Mouse (Mus musculus) gastrocnemius, postnatal 36 days (tissue): ENCODE data around the gene Cyp27b1. TPM values are rescaled to one million over a fixed set of nuclear protein-coding genes. Genes with fewer than 3 reads are reported as not detected.
"Not testable (repeated sequence)": the region's sequence is repeated elsewhere in the genome, so short reads cannot be mapped to it uniquely, and the experiment has no call there.

Experiments used
- DNase-seq, 2 experiments: peaks; one replicate each; pipeline ENCODE4 v3.0.0; 2022
- intact Hi-C: fragments of 180-260 bp; cut with DNase I; formaldehyde crosslinking; loops from one replicate; pipeline ENCODE4 v1.15.1; 2025
- total RNA-seq, 2 experiments: library from RNA; stranded (reverse); gene quantifications; 2 replicates each; pipeline ENCODE4 v1.2.3; 2021

Gene Cyp27b1
- total RNA-seq, 2 experiments from 2014 or later = 0.10 to 0.15 TPM

DNA sequence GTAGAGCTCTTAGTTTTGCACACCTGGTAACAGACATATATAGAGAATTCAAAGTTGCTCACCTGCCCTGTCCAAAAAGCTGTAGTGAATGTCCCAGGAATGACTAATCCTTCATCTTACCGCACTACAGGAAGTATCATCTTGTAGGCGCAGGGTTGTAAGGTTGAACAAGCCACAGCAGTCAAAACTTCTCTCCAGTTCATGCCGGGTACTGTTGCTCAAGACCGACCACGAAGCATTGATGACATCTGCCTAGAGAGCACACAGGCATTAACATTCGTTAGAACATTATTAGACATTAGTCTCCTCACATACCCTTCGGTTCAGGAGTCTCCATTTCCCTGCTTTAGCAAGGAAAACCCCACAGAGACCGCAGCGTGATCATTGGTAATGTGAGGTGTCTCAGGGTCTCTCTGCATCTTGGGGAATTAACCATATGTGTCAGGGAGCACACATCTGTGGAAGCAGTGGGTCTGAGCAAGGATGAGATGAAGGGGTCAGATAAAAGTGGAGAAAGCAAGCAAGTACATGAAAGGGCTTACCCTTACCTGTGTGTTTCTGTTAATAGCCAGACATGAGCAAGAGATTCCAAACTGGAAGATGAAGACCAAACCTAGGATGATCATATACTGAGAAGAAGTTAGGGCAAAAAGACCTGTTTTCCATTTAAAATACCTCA is 20.4 kb downstream of the Cyp27b1 start:
- intact Hi-C loops = no loop called here
- no peak for DNase-seq

DNA sequence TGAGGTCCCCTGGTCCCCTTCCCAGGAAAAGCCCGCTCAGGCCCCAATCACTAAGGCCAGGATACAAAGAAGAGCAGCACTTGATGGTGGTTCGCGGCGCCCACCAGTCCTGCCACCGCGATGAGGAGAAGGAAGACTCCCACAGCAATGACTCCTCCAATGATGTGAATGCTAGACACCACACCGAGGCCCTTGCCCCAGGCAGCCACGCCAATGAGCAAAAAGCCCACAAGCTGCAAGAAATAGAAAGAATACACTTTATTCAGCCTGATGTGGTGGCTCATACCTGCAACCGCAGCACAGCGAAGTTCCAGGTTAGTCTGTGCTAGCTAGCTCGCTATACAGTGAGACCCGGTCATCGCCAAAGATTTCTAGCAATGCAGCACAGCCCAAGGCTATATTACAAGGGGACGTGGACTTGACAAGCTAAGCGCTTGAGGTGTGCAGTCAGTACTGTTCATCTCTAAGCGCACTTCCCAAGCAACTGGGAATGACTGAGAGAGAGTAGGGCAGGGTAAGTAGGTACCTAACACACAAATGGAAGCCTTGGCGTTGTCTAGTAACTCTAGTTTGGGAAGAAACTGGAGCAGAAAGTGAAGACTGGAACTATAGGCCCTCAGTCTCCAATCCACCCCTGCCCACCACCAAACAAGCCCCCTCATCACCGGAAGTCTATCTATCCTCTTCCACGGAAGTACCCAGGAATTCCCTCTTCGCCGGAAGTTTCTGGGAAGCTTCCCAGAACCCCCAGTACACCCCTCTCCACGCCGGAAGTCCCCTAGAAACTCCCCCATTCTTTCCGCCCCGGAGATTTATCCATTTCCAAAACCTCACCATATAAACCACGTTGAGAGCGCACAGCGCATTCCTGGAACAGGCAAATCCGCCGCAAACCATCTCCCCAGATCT is 21.5 kb downstream of the Cyp27b1 start:
- intact Hi-C loops = no loop called here
- DNase-seq = no peak

DNA sequence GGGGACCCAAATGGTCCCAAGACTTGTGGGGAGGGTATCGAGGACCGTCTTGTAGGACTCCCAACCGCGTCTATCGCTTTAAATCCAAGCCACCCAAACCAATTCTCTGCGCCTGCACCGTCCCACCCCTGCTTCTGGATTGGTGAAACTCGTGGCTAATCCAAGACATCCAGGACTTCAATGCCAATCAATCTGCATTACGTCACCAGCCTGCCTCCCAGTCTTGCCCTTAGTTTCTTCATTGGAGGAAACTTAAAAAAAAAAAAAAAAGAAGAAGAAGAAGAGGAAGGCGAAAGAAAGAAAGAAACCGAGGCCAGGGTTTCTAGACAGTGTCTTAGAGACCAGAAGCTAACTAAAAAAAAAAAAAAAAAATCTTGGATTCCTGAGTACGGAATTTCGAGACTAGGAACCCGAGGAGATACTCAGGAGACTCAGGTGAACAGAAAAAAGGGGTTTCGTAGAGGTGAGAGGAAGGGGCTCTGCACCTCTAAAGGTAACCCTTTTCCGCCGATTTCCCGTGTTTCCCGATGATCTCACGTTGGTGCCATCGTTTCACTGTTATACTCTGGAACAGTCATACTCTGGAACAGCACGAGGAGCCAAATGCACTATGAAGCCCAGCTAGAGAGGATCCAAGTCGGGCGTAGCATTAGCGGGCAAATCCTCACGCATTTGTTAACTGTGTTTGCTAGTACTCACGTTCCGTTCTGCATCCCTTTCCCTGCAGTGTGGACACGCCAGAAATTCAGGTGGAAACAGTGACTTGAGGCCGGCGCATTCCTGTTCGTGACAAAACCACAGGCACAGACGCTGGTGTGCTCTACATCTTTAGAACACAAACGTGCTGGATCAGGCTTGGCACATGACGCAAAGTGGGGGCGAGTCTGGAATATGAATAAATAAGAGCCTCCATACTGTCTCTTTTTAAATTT is 22.4 kb downstream of the Cyp27b1 start, which contains the start of gene Tspan31:
TSS of gene Tspan31 (minus strand) at position 75 of the 932 bp plus-strand sequence.
- DNase-seq = peak; percentile 74 to 88
- intact Hi-C loops = no loop called here

DNA sequence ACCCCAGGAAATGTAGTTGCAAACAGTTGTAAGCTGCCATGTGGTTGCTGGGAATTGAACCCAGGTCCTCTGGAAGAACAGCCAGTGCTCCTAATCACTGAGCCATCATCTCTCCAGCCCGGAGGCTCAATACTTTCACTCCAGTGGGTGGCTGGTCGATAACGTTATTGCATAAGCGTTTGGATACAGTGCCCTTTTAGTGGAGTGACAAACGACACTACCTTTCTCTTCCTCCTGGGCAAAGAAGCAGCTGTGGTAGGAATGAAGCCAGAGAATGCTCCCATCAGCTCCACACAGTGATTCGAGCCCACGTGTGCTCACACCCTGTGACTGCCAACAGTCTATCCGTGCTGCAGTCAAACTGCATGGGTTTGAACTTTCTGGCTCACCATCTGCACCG is 23.2 kb downstream of the Cyp27b1 start:
- DNase-seq = no peak
- intact Hi-C loops = no loop called here

DNA sequence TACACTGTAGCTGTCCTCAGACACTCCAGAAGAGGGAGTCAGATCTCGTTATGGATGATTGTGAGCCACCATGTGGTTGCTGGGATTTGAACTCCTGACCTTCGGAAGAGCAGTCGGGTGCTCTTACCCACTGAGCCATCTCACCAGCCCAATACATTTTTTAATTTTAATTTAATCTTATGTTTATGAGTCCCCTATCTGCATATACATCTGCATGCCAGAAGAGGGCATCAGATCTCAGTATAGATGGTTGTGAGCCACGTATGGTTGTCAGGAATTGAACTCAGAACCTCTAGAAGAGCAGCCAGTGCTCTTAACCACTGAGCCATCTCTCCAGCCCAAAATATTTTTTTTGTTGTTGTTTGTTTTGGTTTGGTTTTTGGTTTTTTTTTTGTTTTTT is 24.2 kb downstream of the Cyp27b1 start:
- DNase-seq, intact Hi-C loops: not testable (repeated sequence)

DNA sequence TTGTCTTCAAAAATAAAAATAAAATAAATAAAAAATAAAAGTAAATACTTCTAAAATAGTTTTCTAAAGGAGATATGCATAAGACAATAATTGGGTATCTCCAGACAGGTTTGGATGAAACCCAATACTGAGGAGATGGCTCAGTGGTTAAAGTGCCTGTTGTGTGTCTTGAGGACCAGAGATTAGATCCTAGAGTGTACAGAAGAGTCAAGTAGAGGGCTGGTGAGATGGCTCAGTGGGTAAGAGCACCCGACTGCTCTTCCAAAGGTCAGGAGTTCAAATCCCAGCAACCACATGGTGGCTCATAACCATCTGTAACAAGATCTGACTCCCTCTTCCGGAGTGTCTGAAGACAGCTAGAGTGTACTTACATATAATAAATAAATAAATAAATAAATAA is 24.9 kb downstream of the Cyp27b1 start:
- DNase-seq, intact Hi-C loops: not testable (repeated sequence)

DNA sequence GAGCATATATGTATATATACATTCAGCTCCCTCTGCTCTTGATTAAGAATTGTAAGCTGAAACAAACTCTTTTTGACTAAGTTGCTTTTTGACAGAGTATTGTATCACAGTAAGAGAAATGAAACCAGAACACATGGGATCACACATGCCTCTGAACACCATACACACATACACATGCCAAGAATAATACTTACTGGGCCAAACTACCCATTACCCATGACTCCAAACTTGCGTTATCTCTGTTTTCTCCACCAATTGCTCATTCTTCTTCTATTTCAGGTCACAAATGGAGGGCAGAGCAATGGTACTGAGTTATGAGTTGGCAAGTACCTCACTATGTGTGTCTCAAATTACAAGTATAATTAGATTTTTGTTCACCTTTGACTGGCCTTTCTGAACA is 25.9 kb downstream of the Cyp27b1 start:
- no peak for DNase-seq
- intact Hi-C loops = no loop called here

DNA sequence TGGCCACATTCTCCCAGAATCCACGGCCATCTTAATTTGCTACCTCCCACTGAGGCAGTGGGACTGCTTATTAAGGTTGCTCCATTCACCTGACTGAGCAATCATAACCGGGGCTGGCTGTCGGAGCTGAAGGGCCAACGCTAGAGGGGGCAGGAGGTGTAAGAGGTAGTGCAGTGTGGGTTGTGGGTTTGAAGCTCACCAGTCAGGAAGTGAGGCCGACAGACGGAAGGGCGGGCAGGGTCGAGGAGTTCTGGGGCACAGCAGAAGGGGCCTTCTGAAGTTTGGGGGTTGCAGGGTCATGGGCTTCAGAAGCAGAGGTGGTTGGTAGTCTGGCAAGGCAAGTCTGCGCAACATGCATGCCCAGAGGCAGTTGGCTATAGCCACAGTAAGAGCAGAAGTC is 27.0 kb downstream of the Cyp27b1 start, which contains the start of gene Agap2:
TSS of gene Agap2 (plus strand) at position 205 of the 400 bp plus-strand sequence.
- intact Hi-C loops = no loop called here
- DNase-seq = no peak

DNA sequence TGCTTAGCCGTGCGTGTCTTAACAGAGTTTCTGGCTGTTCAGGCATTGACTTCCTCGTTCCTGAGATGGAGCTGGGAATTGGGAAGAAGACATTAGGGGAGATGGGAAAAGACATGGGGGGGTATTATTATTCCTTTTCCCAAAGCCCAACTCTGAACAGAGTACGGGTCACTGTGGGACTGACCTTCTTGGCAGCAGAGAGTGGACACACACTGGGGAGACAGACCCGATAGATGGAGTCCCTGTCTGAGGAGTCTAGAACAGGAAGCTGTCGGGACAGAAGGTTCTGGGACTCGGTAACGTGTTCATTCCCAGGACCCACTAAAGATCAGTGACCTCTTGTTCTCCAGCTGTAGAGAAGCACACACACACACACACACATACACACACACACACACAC is 27.6 kb downstream of the Cyp27b1 start:
- intact Hi-C loops = no loop called here
- no peak for DNase-seq

DNA sequence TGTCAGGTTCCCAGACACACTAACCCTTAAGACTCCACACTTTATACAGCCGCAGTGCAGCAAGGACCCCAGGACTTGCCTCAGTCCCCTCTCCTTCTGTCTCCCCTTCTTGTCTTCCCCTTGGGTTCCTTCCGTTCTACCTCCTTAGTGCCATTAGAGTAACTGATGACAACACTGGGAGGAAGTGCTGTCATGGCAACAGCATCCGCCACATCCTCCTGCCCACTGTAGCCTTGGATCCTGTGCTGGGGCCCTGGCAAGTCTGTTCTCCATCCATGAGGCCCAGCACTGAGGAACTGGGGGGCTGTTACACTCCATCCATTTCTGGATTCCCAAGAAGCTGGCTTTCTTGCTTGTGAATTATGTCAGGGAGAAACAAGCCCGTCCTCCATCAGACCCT is 28.0 kb downstream of the Cyp27b1 start:
- no peak for DNase-seq
- intact Hi-C loops = no loop called here

DNA sequence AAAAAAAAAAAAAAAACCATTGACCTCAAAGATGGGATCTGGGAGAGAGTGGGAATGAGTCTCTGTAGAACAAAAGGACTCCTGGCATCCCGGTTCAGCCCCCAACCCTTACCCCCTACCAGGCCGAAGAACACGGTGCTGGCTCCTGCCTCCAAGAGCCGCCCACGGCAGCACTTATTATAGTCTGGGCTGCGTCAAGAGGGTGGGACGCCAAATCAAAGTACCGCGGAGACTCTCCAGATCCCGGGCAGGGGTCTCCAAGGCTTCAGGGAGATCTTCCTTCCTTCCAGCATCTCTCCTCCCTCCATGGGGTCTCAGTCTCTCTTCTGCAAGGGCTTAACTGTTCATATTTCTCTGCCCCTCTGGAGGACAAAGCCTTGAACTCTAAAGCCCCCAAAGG is 29.5 kb downstream of the Cyp27b1 start:
- intact Hi-C loops = no loop called here
- no peak for DNase-seq

DNA sequence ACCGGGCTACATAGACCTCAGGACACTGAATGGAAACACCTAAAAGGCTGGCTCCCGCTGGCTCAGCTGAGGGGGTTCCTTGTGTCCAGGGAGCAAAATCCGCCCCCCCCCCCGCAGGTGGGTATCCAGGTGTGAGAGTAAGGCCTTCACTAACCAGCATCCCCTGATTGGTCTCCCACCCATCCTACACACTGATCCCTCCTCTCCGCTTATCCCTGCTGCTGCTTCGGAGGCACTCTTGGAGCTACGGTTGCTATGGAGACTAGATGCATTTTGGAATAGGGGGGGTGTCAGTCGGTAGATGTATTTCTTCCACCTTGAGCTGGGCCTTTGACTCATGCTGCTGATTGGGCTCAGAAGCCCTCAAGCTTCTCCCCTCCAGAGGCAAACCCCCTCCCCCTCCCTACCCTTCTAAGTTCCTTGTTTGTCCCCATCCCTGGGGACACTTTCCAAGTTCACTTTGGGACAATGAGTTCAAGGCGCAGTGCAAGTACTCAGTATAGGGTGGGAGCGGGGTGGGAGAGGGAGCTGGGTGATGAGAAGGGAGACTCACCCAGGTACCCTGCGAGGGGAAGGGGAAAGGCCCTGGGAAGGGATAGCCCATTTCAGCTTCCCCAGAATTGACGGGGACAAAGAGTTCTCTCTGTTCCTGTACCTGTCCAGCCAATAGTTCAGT is 30.1 kb downstream of the Cyp27b1 start:
- intact Hi-C loops = no loop called here
- DNase-seq = no peak

DNA sequence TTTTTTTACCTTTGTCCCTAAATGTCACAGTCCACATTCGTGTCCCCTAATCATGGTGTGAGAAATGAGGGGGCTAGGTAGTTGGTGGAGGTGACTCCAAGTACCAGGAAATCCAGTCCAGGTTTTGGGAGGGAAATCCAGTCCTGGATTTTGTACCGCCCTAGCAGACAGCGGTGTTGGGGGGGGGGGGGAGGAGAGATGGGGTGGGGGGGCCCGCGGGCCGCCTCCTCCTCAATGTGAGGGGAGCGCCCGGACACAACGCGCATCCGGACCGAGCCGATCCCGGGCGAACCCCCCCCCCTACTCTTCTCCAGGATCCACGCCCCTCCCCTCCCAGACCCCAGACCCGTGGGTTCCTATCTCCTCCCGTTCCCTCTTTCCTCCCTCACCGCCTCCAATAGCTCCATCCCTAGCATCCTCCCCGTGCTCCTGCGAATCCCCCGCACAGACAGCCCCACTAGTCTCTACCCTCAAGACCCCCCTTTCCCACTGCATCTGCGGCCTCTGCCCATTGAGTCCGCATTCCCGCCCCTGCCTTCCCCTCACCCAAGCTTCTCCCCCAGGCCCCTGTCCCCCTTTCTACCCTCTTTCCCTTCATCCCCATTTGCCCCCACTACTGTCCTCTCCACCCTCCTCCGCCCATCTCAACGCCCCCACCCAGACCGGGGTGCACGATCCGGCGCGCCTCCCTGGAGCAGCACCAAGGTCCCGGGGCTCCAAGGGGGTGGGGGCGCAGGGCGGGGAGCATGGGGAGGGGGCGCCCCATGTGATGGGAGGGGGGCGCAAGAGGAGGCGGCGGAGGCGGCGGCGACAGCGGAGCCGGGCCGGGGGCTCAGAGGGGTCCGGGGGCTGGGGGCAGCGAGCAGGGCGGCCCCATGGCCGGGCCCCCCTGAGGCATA is 30.9 kb downstream of the Cyp27b1 start:
- DNase-seq = no peak
- intact Hi-C loops = no loop called here

DNA sequence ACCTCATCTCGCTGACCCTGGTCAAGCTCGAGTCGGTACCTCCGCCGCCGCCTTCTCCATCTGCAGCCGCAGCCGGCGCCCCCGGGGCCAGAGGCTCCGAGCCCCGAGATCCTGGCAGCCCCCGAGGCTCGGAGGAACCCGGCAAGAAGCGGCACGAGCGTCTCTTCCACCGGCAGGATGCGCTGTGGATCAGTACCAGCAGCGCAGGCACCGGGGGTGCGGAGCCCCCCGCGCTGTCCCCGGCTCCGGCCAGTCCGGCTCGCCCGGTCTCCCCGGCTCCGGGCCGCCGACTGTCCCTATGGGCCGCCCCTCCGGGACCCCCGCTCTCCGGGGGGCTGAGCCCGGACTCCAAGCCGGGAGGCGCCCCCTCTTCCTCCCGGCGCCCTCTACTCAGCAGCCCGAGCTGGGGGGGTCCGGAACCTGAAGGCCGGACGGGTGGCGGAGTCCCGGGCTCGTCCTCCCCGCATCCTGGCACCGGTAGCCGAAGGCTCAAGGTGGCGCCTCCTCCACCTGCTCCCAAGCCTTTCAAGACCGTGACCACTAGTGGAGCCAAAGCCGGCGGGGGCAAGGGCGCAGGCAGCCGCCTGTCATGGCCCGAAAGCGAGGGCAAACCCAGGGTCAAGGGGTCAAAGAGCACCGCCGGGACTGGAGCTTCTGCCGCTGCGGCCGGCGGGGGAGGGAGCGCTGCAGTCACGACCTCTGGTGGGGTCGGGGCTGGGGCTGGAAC is 31.8 kb downstream of the Cyp27b1 start:
- intact Hi-C loops = no loop called here
- DNase-seq = no peak

DNA sequence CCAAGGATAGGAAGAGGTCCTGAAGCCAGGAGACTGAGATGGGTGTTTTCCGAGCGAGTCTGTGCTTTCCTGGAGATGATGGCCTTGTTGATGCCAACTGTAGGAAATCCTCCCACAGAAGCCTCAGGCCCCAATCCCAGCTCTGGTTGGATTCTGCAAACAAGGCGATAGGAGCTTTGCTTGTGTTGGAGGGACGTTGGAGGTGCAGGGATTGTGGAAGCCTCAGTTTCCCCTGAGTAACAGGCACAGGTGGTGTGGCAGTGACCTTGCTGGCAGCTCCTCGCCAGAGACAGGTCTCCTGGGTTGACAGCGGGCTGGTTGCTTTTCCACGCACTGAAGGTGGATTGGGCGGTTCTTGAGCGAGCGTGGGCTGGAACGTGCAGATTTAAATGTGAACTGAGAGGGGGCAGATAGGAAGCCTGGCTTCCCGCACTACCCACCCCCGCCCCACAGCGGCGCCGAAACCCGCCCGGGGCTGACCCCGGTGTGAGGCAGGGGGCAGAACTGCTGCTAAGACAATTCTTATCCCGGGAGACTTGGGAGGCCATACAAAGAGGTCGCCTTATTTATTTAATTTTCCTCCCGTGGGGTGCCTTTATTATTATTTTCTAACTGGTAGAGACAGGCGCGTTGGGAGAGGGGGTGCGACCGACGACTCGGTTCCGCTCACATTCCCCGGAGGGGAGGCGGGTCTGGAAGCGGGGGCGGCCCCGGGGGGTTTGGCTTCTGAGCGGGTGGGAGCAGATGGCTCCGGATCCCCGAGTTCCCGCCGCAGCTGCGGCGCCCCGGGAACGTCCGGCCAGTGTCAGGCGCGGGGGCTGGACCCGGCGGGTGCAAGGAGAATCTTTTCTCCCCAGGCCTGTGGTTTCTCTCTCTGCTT is 33.1 kb downstream of the Cyp27b1 start:
- peak in 1 of 2 experiments; percentile 62 for DNase-seq
- intact Hi-C loops = no loop called here

DNA sequence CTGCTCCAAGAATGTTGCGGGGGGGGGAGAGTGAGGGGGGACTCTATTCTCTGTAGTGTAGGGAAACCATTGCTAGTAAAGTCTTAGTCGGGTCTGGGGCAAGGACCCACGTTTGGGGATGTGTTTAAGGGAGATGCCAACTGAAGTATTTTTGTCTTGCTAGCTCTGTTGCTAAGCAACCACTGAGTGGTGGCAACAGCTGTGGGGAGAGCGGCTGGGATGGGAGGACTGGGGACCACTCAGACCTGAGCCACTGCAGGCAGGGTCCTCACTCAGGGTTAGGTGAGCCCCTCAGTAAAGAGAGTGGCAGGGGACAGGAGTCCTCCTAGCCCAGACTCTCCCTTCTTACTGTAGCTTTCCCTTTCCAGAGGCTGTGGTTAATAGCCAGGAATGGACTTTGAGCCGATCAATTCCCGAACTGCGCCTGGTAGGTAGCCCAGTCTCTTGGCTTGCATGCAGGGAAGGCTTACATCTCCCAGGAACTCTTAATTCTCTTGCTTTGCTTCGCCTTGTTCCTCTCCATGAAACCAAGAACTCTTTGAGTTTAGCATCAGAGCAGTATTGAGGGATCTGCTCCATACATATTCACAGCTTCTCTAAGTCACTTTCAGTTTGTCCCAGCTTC is 34.1 kb downstream of the Cyp27b1 start:
- DNase-seq = no peak
- intact Hi-C loops = no loop called here
